Mouse (Mus musculus) naive thymus-derived CD4-positive, alpha-beta T cell, adult 2 months (primary cell): ENCODE measurements at regions not wholly inside any gene's neighbourhood (a gene's known extent, or its start where the extent isn't known, plus 50 kb on each side); places are given as distances from the start of the nearest gene placed in this dataset.

Source experiments
- DNase-seq: peaks from one replicate; pipeline ENCODE4 v3.0.0-alpha.2; 2011; ENCODE audit warnings: low read depth

DNA sequence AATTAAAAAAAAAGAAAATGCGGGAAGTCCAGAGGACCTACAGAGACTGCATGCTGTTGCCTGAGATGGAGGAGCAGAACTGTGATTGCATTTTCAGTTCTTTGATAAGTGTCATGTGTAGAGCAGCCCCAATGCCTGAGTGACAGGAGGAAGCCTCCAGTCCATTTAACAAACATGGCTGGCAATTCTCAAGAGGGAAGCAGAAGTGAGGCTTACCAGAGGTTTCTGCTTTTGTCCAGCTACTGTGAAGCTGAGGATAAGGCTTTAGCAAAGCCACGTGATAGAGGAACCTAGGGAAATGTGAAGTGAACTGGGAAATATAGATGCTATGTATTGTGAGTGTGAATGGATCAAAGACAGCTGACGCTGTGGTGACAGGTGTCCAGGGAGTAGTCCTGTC lies 56.6 kb downstream of the Sucnr1 start:
- DNase-seq: no peak

DNA sequence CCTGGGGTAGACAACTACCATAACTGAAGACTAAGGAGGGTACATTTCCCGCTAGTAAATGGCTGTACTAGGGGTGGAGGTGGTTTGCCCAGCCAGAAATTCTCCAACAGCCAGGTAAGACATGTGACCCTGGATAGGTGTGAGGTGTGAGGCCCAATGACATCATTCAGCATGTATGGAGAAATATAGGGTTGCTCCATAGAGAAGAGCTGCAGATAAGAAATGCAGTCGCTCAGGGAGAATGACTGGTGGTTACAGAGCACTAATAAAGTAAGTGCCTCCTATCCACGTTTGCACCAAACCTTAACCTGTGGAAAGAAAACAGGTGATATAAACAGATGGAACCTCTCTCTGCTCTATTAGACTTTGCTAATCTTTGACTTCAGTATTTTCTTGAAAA lies 78.2 kb downstream of the Sucnr1 start:
- no peak for DNase-seq

DNA sequence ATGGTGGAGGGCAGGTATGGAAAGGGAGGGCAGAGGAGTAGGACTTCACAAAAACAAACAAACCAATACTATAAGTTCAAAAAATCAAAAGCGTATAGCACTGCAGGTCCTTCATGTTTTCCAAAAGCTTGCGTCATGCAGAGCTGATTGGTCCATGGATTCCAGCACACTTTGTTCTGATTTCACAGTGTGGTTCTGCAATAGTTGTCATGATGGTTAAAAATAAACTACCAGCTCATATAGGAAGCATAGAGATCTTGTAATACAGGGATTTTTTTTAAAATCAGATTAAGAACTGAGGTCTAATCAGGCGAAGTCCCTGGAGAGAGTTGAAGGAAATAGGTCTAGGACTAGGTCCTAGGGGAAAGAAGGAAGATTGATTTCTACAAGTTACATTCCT lies 86.0 kb downstream of the Sucnr1 start:
- no peak for DNase-seq

DNA sequence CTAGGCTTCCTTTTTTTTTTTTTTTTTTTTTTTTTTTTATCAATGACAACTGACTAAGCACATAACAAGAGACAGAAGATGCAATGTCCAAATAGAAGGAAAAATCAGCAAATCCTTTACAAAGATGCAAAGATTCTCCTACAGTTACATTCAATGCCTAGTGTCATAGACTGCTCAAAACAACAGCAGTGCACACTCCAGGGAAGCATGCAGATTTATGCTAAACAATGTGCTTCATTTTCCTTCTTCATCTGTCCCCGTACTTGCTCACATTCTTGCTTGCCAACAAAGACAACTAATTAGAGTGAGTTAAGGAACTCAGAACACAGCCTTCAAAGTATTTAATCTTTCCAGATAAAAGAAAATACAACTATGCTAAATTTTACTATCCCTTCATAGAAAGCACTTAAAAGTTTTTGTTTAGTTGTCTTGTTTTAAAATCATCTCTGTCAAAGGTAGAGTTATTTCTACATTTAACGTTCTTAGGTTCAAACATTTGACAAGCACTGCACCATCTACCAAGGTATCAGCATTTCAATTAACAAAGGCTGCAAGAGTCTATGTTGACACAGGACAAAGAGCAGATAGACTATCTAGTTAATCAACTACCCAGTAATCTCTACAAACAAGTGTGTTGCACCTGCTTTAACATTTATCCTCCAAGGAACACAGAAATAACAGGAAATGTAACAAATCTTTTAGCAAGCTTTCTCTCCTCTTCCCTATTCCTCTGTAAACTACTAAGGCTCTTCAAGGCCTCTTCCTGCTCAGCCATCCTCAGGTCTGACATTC lies 86.7 kb downstream of the Sucnr1 start:
- DNase-seq: no peak

DNA sequence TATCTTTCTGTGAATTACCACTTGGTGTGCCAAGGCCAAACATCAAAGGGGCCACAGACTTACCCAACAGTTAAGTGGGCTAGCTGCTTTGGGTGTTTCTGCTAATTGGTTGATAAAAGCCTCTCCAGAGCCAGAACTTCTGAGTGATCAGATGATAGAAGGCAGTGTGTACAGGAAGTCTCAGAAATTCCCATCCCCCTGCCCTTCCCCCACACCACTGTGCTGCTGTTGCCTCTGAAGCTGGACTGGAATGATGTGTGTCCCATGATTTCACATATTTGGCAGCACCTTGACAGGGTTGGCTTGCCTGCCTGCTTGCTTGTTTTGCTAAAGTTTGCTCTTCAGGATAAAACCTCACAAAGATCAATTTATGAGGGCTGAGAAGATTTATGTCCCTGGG lies 87.9 kb downstream of the Sucnr1 start:
- DNase-seq: no peak

DNA sequence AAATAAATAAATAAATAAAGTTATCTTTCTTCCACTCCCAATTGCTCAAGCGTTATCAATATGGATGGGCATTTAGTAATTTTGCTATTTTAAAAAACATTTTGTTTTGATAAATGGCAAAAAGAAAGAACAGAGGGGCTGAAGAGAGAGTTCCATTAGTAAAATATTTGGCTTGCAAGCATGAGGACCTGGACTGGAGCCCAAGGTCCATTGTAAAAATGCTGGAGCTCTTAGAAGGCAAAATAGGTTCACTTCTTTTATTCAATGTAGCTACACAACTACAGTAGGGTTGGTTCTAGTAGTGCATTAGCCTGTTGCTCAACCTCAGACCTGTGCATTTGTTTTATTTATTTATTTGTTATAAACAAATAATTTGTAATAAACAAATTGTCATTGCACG lies 102.8 kb downstream of the Sucnr1 start:
- no peak for DNase-seq

DNA sequence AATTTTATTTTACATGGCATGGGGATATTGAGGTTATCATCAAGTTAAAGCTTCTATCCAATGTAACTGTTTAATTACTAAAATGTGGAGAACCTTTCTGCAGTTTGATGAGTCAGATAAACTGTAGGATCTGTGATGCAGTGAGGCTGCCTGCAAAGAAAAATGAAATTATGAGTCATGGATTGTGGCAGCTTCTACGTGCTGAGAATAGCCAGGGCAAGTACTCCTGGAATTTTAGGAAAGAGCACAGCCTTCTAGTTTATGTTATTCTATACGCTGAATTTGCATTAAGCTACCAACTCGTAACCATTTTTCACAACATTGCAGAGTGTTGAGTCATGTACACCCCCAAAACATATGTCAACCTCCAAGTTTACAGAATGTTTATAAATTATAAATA lies 114.4 kb downstream of the Sucnr1 start:
- no peak for DNase-seq

DNA sequence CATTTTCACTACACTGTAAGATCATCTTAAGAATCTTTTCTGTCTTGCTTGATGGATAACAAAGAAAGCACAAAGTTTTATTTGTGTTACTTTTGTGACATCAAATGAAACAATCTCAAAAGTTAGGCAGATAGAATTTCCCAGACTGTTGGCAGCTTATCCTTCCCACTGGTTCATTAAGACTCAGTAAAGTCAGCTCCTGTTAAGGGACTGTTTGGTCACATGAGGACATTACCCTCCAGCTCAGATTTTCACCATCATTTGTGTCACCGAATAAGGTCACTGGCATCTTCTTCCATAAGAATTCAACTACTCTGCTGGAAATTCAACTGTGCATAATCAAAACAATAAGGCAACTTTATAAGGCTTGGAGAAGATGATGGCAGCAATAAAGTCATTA lies 126.3 kb downstream of the Sucnr1 start:
- DNase-seq: no peak

DNA sequence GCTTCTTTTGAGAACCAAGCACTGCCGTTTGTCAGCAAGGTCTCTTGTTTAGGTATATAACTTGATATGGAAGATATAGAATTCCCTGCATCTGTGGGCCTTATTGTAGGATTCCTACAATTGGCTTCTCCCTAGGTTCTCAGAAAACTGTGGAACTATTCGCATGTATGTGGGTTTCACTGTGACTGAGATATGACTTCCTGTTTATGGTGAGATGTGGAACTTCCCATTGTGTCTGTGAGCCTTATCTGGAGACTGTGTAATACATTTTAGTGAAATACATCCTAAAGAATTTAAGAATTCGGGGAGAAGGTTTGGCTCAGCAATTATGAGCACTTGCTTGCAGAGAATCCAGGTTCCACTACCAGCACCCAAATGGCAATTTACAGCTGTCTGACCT lies 137.3 kb downstream of the Sucnr1 start:
- no peak for DNase-seq

DNA sequence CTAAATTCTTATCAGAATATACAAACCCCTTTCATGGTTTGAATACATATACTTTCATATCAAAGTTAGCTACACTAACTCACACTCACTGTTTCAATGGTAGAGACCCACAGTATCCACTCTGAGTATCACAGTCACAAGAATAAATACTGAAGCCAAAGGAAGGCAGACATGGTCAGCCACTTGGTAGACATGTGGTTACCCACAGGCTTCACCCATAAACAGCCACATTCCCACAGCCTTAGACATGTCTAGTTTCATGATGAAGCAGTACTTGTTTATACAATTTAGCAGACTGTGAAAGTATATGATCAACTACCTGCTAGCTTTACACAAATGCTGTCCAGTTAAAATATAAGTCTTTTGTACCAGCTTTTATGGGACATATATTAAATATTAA lies 159.0 kb downstream of the Sucnr1 start:
- DNase-seq: no peak

DNA sequence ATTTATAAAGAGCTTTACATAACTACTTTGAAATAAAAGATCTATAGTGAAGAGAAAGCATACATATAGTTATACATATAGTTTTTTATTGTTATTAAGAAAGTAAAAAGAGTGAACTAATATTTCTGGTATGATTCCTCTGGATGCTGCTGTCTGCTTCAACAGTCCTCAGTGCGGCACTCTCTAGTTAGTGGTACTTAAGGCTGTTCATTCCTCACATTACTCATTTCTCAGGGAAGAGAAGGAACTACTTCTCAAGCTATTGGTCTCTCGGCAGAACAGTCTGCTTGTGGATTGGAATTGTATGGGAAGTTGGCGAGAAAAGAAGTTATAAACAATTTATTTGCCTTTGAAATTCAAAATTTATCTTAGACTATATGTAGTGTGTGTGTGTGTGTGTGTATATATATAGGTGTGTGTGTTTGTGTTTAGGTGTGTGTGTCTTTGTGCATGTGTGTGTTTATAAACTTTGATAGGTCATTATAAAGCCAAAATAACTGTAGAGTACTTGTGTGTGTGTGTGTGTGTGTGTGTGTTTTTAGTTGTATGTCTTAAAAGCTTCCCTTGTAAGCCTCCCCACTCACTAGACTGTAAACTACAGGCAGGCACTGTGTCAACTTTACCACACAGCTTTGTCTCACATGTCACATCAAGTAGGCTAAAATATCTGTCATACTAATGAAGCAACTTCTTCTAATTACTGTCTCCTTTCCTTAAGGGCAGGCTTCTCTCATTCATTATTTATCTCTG lies 185.2 kb downstream of the Sucnr1 start:
- no peak for DNase-seq

DNA sequence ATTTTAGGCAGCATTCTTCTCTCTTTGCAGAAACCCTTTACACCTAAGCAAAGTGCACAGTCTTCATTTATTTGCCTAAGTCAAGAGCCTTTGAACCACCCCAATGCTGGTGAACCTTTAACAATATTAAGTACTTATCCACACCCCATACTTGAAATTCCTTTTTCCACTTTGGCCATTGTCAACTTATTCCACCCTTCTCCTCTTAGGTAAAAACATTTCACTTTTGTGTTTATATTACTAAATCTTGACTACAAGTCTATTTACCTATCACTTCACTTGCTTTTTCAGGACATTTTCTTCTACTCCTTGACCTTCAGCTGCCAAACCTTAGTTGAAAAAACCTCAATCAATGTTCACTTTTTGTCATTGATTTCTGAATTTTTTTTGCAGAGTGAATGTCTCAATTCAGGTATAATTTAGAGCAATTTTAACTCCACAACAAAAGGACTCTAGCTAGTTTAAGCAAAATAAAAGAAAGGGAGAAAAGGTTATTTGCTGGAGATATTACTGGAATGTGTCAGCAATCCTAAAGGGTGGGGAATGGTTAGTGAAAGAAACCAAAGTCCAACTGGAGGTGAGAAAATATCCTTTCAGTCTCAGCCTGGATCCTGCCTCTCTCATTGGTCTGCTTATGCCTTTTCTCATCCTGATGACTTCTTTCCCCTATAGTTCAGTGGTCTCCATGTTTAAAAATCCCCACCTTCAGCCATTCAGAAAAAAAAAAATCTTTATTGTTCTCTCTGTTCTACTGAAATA lies 185.9 kb downstream of the Sucnr1 start:
- DNase-seq: no peak

DNA sequence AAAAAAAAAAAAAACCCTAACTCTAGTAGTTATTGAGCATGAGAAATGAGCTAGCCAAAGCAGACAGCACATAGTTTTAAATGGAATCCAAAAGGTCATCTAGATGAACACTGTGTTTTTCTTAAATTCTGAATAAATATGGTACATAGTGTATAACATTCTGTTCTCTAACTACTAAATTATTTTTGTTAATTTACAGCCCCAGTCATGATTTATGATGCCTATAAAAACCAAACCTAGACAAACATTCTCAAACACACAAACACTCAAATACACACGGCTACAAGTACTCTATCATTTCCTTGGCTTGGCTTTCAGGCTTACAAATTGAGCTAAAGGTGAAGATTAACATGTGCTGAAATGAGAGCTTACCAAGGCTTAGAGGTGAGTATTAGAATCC lies 188.8 kb downstream of the Sucnr1 start:
- no peak for DNase-seq

DNA sequence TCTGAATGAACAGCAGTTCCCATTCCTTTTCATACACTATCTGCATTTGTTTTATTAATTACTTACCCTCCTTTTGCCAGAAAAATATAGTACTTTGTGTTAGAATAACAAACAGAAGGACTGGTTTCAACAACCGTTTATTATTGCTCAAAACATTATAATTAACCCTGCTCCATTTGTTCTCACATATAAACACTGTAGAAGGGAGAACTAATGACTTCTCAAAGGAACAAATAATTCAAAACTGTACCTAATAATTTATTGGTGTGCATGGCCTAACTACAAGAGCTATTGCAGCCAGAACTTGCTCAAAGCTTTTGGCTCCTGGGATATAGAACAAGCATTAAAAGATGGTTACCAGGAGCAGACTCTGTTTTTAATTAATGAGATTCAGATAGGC lies 192.1 kb downstream of the Sucnr1 start:
- DNase-seq: no peak

DNA sequence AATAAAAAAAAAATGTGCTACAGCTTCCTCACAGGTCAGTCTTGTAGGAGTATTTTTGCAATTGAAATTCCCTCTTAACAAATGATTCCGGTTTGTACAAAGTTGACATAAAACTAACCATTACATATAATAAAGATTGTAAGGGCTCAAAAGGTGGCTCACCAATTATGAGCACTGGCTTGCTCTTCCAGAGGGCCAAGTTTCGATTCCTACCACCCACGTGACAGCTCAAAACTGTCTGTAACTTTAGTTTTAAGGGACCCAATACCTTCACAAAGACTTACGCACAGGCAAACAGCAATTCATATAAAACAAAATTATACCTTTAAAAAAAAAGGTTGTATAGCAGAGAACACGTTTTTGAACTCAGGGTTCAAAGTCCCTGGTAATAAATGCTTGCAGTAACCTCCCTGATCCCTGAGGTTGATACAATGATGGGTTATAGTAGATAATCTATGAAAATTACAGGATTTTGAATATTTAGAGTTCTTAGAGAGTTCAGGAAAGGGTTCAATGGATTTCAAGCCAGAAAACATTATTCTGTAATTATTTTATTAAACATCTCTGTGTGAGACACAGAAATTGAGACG lies 193.7 kb downstream of the Sucnr1 start:
- no peak for DNase-seq

DNA sequence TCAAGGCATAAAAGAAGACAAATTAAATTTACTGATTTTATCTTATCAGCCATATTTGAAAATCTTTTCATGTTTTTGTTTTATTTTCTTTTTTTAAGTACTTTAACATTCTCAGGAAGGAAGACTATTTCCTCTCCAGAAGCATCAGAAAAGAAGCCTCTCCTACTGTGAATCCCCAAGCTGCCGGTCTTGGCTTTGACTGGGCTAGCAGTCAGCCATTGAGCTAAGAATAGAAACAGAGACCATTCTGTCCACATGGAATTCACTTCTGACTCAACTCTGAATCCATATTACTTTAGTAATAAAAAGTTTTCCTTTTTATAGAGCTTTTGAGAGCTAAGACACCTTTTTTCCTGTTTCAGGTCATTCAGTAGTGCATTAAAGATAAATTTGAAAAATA lies 194.8 kb upstream of the Mbnl1 start:
- no peak for DNase-seq

DNA sequence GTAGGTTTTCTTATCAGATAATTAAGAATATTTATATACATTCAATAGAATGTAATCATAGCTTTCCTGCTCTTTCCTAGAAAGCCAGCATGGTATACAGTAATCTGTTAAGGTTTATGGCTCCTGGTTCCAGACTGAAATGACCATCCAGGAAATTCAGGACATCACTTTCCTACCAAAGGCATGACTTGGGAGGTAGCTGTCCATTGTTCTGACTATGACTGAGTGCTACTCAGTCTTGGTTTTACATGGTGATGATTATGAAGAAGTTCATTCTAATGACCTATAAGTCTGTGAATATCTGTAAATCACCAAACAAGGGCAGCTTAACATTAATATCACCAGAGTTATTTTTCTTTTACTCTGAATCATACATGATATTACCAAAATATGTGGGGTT lies 191.4 kb upstream of the Mbnl1 start:
- DNase-seq: no peak

DNA sequence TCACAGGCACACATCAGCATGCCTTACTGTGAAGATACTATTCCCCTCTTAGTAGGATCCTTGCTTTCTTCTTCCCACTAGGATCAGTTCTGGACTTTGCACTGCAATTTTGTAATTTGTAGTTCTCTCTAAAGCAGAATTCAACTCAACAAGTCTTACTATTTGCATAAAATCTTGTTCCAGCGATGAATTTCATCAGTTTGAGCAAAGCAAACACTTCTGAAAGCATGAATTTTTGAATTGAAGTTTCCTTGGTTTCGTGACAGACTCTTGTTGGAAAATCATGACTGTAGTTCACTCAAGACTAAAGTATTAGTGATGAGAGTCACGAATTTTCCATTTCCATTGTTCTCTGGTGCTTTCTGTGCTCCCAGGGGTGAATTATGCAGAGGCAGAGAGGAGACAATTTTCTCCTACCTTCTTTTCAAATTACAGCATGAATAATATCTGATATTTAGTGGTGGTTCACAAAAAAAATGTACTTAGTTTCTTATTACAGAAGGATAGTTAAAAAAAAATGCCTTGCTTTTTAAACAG lies 190.6 kb upstream of the Mbnl1 start:
- DNase-seq: no peak

DNA sequence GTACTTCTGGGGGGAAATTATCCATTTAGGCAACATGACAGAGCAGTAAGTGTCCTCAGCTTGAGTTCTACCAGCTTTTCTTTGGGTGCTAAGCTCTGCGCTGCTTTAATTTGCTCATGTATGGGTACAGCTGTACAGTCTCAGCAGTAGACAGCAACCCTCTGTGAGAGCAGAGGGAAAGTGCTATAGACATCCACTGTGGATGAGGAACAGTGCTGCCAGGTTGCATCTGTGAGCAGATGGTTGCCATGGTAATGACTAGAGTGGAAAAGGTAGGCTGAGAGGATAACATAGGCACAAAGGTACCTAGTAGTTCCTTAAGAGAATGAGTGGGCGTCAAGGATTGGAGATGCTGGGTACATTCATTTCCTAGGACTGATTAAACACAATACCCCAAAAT lies 180.5 kb upstream of the Mbnl1 start:
- DNase-seq: no peak

DNA sequence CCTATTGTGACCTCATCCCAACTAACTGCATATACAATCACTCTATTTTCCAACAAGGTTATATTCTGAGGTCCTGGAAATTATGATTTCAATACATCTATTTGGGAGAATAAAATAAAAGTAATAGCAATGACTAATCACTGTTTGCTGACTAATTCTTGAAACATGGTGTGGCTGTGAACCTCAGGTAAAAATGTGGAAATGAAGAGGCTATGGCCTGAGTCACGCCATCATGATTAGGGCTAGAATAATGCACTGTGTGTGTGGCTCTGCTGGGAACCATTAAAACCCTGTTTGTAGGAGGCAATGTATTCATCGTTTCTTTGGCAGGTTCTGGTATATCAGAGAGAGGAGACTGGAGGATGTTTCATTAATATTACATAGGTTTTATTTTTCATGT lies 179.7 kb upstream of the Mbnl1 start:
- no peak for DNase-seq

DNA sequence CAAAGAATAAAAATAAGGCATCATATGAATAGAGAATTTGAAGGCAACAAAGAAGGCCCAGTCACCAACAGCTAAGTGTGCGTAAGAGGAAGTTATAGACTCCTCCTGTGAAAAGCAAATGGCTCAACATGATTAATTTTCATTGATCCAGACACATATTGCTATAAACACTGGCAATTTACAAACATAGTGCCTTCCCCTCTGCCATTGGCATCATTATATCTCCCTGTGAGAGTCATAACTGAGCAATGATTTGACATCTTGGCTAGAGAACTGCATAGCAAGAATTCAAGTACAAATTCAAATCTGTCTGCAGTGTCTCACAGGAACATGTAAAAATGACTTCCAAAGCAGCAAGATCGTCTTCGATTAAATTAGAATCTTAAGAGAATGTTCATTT lies 167.2 kb upstream of the Mbnl1 start:
- no peak for DNase-seq

DNA sequence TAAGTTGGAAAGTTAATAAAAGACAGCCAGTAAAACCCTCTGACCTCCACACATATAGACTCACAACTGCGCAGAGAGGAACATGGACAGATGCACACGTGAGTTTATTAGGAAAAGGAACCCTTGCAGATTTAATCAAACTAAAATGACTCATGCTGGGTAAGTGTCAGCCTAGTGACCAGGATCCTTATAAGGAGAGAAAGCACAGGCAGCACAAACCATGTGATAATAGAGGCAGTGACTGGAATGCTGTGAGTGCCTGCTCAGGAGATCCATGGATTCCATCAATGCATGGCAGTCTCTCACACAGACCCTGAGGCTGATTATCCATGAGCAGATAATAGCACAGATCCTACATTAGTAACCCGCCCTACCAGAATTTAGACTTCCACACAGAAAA lies 162.2 kb upstream of the Mbnl1 start:
- DNase-seq: no peak
